Mouse (Mus musculus) T-cell, adult 2 months (primary cell): ENCODE data around the gene Usp6nl.

ENCODE experiments used
- DNase-seq: peaks from one replicate; pipeline ENCODE4 v3.0.0; 2022; ENCODE audit warnings: low spot score

The Usp6nl gene

DNA sequence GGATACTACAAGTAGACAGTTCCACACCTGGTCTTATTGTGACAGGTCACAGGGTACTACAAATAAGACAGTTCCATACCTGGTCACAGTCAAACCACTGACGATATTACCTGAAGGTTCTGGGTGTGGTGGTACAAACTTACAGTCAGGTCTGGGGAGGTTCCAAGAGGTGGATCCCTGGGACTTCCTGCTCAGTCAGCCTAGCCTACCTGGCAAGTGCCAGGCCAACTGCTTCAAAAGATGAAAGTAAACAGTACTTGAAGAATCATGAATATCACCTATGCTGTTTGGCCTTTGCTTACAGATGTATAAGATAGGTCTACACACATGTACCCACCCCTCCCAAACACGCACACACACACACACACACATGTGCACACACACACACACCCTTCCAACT, 91.3 kb downstream of the Usp6nl start:
- no peak for DNase-seq

DNA sequence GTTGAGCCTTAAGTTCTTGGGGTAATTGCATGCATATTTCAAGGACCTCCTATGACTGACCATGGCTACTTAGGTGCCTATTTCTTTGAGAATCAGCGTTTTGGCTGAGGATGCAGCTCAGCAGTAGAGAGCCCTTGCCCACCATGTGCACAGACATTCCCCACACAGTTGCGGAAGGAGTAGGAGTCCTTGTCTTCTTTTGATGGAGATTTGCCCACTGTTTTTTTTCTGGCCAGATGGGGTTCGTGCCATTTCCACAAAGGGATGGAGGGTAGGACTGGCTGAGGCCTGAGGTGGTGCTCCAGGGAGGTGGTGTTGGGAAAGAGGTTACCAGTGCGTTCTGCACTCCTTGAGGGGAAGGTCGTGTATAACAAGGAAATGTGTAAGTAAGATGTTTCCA, 91.9 kb downstream of the Usp6nl start:
- no peak for DNase-seq

DNA sequence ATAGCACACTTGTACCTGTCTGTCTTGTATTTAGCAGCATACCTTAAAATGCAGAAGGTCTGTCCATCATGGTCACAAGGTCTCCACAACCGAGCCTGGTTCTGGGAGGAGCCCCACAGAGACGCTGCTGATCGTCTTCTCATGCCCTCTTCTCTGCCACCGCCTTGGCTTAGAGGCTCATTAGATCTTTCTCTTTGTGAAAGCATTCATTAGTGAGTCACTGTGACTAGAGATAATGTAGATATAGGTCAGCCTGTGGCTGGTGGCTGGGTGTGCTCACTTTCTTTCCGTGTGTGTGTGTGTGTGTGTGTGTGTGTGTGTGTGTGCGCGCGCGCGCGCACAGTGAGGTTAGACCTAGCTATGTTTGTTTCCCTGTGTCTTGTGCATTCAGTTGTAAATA, 94.7 kb downstream of the Usp6nl start:
- DNase-seq = no peak

DNA sequence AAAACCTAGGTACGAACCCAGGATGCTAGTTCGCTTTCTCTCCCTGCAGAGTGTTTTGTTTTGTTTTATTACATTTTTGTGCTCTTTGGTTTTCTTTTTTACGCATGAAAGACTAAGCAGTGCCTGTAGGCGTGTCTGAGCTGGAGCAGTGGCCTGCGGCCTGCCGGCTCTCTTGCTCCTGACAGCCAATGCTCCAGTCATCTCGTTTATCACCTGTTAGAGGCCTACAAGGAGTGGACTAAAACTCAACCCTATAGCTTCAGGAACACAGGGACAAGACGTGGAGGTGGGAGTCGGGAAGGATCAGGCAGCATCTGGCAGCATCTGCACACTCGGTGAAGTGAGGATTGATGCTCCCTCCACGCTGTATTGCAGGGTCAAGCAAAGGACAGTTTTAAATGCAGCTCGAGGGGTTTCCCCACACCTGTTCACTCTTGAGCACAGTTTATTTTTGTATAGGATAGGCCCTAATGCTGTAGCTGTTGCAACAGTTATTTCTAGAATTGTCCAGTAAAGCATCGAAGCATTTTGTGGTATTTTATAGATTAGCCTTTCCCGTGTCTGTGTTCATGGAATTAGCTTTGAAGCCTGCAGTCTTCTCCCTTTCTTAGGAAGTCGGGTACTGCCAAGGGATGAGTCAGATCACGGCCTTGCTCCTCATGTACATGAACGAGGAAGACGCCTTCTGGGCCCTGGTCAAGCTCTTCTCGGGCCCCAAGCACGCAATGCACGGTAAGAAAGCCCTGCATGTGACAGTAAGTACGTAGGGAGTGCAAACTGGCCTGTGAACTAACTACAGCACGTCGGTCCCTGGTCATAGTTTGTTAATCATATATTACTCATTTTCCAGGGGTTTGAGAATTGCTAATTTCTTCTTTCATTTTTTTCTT, 101.4 kb downstream of the Usp6nl start:
- DNase-seq = no peak

DNA sequence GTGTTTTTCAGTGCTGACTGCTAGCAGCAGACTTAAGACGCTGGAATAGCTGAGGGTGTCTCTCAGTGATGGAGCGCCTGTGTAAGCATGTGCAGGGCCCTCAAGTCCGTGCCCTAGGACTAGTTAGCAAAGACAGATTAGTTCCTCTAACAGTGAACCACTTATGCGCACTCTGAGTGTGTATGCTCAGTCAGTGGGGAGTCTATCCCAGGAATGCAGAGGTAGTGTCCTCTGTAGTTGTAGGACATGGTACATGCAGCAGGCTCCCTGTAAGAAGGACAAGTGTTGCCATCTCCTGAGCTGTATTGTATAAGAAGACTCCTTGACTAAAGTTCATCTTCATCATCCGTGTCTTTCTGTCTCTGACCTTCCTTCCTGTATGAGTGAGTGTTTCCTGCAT, 102.4 kb downstream of the Usp6nl start:
- no peak for DNase-seq

DNA sequence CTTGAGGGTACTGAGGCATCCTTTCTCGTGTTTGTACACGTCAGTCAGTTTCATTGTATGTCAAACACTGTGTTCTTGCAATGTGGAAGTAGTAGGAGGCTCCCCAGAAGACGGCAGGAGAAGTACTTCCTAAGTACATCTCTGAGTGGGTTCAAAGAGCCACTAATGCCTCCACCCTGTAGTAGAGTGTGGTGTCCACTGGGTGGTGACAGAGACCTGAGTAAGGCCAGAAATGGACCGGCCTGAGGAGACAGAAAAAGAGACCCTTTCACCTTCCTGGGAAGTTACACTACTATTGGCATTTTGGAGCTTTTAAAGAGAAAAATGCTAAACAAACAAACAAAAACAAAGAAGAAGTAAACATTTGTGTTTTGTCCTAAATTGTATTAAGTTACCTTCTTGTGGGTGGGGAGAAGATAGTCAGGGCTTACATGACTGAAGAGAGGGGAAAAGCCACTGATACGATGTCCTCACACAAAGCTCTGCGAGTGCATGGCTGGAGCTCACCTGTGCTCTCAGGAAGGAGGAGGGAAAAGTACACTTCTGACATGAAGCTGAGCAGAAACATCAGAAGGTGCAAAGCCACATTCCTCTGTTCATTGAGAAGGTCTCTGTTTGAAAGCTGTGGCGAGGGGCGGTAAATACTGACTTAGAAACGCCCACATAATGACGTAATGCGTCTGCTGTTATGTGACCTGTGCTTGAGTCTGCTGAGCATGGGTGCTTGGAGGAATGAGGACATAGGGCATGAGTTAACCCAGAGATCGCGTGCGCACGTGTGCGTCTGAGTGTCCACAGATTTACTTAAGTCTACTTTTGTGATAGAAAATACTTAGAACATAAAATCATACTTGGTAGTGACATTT, 113.9 kb downstream of the Usp6nl start:
- DNase-seq = no peak

DNA sequence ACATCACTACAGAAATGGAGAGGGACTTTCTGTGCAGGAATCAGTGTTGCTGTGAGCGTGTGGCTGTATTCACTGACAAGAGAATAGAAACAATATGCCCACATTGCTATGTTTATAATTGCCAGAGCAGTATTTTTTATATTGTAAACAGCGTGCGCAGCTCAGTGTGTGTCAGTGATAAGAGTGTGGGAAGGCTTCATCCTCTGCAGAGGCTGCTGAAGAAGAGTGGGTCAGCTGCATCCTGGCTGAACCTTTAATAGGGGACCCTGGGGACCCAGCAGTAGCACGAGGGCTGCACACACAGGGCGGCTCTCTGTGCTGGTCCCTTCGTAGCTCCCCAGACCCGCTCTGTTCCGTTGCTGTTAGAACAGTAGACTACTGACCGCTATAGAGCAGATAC, 119.2 kb downstream of the Usp6nl start:
- no peak for DNase-seq

DNA sequence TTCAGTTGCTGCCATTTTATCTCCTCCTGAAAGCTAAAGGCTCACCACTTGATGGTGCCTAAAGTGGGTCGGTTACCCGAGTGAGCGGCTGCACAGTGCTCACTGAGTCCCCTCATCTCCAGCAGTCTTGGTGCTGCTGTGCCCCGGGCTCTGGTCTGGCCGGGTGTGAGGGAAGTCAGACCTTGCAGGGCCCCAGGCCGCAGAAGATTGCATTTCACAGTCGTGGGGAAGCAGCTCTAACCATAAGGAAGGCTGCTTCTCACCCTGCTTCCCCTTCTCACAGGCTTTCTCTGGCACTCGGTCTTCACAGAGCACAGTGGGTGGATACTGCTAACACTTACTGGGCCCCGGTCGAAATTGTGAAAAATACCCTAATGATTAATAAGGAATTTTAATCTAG, 119.8 kb downstream of the Usp6nl start:
- DNase-seq = no peak

DNA sequence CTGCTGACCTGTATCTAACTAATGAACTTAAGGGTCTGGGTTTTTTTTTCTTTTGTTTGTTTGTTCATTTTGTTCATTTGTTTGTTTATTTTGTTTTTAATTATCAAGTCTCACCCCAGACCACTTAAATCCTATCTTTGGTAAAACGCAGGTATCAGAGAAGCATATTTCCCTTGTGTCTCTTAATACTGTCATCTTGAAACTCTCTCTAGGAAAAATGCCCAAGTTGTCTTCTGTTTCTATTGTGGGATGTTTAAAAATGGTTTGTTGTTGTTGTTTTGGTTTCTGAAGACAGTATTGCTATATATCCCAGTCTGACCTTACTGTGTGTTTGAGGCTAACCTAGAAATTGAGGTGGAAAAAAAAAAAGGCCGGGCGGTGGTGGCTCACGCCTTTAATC, 121.5 kb downstream of the Usp6nl start:
- no peak for DNase-seq

DNA sequence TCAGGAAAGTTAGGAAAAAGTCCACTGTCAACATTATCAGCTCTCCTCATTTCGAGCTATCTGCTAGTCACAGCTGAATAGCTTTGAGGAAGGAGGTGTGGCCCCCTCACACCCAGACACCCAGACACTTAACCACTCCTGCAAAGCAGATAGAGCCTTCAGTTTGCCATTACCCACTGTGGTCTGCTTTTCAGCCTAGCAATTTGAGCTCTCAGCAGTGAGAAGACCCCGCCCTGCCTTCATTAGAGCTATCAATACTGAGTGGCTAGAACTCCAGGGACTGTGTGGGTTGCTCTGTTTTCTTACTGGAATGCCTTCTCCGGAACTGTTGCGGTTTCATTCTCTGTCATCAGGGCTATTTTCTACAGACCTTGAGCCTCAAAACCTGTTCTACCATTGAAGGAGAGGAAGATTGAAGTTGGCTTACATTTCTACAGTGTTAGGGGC, 122.3 kb downstream of the Usp6nl start:
- DNase-seq = no peak

DNA sequence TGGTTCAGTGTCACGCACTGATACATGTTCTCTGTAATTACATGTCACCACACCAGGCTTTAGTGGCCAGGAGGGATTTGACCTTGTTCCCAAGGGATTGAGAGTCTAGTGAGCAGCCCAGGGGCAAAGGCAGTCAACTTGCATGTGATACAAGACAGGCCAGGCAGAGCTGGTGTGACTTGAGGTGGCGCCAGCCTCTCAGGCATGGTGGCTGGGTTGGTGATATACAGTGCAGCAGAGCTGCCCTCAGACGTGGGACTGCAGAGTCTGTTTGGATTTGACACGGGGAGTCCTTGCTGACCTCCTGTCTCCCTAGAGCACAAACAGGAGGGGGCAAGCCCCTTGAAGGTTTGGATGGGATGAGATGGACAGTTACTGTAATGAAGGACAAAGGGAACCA, 123.4 kb downstream of the Usp6nl start:
- no peak for DNase-seq

DNA sequence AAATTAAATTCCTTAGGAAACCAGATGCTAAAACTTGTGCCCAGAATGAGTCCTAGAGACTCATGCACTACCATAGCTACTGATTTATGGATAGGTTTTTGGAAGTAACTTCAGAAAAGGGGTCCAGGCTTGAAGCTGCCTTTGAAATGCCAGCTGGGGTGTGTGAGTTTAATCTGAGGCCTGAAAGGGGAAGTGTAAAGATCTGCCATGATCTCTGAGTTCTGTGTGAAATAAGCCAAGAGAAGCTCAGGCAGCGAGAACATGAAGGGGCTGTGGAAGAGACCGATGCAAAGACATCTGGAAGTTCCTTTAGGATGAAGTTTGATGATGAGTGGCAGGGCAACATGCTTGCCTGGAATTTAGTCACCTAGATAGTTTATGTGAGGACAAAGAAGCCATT, 126.4 kb downstream of the Usp6nl start:
- DNase-seq = no peak

DNA sequence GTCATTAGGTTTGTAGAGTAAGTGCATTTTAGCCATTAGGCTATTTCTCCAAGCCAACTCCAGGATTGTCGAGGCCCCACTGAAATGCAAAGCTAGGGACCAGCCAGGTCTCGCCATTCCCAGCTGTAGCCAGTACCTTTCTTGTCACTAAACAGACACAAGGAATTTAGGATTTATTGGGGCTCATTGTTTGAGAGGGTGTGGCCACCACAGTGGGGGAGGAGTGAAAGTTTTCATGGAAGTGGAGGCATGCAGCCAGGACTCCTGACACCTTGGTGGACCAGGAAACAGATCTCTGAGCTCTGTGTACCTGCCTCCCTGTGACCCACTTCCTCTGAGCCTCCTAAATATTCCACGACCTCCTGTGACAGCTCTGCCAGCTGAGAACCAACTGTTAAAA, 127.2 kb downstream of the Usp6nl start:
- DNase-seq = no peak

DNA sequence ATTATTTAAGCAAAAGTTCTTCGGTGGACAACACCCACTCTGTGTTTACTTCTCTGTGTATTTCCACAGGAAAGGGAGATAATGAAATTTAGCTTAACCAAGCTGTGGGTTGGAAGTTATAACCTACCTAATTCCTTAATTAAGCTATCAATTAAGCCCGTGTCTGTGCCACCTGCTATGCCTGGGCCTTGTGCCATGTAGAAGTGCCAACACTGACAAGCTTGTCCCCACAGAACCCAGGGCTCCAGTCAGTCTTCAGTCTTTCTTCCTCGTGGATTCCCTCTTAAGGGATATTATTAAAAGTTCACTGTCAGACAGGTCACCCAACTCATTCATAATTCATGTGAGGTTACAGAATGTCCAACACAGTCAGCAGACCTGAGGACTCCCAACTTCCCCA, 128.1 kb downstream of the Usp6nl start:
- no peak for DNase-seq

DNA sequence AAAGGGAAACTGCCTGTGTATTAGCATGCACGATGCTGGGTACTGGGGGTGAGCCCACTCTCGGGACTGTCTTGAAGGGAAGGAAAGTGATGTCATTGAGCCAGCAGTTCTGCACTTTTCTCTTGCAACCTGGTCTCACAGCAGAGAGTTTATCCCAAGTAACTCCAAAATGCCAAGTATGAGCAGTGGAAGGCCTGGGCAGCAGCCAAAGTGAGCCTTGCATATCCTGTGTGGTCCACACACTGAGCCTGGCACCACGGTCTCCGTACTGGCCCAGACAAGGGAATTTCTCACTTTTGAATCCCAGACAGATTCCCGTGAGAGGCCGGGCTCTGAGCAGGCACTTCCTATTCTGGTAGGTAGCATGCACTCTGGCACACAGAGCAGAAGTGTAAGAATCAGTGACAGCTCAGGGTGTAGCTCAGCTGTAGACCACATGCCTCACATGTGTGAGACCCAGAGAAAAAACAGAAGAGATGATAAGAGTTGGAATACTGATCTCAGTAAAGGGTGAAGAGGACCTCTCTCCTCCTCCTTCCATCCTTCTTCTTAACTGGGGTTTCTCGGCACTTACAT, 132.6 kb downstream of the Usp6nl start:
- DNase-seq = no peak

DNA sequence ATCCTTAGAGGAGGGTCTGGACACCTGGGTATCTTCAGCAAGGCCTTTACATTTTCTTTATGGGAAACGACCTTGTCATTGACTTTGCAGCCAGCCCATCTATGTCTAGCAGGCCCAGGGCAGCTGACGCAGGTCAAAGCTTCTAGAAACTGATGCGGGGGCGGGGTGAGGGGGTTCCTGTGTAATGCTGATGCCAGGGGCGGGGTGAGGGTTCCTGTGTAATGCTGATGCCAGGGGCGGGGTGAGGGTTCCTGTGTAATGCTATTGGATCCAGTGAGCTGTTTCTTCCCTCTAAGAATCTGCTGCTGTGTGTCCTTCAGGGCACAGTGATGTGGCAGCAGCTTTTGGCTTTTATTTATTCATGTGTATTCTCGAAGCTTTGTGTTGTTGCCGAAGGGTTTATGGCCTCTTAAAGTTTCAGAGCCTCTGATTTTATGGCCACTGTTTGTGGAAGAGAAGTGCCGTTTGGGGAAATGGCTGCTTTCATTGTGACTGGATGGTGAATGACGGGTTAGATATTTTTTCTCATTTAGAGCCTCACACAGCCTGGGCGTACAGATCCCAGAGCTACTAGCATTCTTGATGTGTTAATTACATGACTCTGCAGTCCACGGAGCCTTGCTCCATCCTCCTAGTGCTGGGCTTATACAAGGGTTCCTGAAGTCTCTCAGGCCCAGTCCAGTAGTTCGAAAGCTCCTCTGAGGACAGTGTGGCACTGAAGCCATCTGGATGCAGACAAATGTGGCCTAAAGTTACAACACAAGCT, 137.0 kb downstream of the Usp6nl start:
- peak; percentile 93 for DNase-seq

DNA sequence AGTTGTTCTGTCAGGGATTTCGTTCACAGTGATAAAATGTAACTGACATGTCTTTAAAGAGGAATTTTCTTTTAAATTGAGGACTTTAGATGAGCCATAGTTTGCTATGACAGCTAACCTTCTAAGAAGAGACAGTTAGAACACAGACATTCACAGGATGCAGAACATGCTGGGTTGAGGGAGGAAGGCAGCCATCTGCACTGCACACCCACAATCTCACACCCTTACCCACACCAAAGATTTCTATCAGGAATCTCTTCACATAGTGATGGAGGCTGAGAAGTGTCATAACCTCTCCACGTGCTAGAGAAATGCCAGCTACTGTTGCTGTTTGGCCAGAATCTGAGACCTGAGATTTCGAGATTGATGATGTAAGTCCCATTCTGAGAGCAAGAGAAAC, 139.8 kb downstream of the Usp6nl start:
- DNase-seq = no peak

DNA sequence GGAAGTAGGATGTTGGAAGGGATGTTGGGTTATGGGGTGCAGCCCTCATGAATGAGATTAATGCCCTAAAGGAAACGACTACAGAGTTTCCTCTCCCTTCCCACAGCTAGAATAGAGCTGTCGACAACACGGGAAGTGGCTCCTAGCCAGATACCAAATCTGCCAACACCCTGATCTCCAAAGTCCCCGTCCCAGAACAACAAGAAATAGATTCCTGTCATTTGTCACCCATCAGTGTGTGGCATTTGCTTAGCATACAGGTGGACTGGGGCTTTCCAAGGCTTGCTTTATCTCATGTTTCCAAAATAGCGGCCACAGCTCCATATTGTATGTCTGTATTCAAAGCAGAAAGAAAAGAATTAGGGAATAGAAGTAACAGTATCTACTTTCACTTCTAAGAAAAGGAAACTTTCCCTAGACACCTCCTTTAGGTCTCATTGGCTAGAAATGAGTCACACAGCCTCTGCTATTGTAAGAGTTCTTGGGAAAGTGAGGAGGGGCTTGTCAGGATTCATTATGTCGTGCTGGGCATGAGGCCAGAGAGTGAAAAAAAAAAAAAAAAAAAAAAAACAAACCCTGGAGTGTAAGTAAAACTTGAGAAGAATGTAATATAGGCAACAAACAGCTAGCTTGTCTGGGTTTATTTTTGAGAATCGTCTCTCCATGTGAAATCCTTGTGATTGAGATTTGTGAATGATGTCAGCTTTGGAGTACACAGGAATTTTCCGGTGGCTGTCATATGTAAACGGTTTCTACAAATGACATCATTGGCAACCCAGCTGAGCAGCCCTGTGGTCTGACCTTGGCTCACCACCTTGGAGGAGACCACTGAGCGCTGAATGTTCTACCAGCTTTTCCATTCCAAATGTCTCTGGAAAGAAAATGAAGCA, 141.6 kb downstream of the Usp6nl start:
- DNase-seq = no peak

DNA sequence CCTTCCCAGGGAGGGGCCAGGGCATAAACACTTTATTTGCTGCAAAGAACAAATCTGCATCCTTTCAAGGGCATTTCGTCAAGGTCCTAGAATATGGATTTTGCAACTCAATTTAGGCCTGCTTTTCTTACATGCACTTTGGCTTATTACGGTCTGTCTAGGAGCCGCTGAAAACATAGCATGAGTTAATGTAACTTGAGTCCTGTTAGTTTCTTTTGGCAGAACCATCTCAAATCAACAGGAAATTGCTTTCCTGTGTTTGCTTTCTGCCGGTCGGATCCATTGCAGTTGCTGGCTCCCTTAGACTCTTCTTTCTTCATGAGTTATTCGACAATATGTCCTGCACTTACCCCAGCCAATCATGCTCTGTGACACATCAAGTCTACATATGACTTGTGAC, 143.9 kb downstream of the Usp6nl start:
- no peak for DNase-seq

DNA sequence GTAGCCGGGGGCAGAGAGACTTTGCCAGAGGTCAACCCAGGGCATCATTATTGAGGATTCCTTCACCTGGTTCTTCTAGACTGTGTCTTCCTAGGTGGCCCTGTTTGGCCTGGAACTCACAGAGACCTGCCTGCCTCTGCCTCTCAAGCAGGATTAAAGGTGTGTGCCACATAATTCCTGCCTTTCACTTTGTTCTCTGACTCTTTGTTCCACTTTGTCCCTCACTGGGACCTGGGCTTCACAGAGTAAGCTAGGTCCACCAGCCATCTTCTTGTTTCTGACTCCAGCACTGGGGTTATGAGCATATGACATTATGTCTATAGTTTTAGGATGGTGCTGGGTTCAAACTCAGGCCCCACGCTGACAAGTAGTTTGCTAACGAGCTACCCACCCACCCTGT, 144.9 kb downstream of the Usp6nl start:
- no peak for DNase-seq

DNA sequence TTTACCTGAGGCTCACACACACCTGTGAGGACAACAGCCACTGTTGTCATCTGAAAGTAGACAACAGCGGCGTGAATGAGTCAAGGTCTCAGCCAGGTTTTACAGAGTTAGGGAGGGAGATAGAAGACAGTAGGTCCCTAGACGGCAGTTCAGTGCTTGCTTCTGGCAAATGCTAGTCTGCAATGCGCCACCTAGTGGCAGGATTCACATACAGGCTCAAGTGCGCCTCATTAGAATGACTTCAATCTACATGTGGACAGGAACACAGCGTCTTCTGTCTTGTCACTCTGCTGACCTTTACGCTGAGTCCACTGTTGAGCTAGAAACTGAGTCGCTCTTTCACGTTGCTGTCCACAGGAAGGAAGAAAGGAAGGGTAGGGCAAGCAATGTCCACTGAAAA, 146.7 kb downstream of the Usp6nl start:
- peak; percentile 62 for DNase-seq
